Mouse (Mus musculus) CH12.LX (cell line): ENCODE results near the gene Grtp1. TPM values are rescaled to one million over a fixed set of nuclear protein-coding genes. Genes with fewer than 3 reads are reported as not detected.

Experiments
- DNase-seq: peaks from one replicate; pipeline ENCODE4 v3.0.0-alpha.2; 2013; ENCODE audit errors: extremely low read depth
- H3K27ac ChIP-seq: 2 replicates; pipeline ENCODE4 v1.5.1; 2012; ENCODE audit warnings: low read depth, mild to moderate bottlenecking, control low read depth, moderate library complexity; ENCODE audit not compliant: insufficient read depth
- H3K27me3 ChIP-seq: replicated peaks from 2 replicates; pipeline ENCODE3; 2012; ENCODE audit warnings: inconsistent platforms
- H3K36me3 ChIP-seq, 2 experiments: replicated peaks in 1 of 2; 2 replicates each; pipeline versions ENCODE3 to v1.6.1; 2012; ENCODE audit warnings: inconsistent platforms in 1 of 2, low read length in 1 of 2, mild to moderate bottlenecking in 1 of 2, mixed read lengths in 1 of 2, moderate library complexity in 1 of 2; ENCODE audit not compliant: control insufficient read depth in 1 of 2, insufficient read depth in 1 of 2
- H3K4me1 ChIP-seq, 2 experiments: 2 replicates each; pipeline ENCODE4 v1.6.1; 2012; ENCODE audit warnings: inconsistent platforms in 1 of 2, moderate library complexity in 1 of 2; ENCODE audit not compliant: insufficient read depth in 2 of 2, control insufficient read depth in 1 of 2
- H3K4me2 ChIP-seq: 2 replicates; pipeline ENCODE4 v1.6.1; 2012; ENCODE audit warnings: low read depth, mild to moderate bottlenecking, control low read depth; ENCODE audit not compliant: poor library complexity, insufficient read depth, severe bottlenecking
- H3K4me3 ChIP-seq, 3 experiments: fragments of 150-350 bp in 1 of 3; sonication (generic) in 1 of 3; replicated peaks in 1 of 3; 2 replicates each; pipeline versions ENCODE3 to v1.5.1; 2011 to 2012; ENCODE audit warnings: low read depth in 2 of 3, low read length in 2 of 3, mild to moderate bottlenecking in 2 of 3, moderate library complexity in 2 of 3, control low read depth in 1 of 3, improper control_type of control experiment in 1 of 3, inconsistent platforms in 1 of 3, mixed read lengths in 1 of 3; ENCODE audit not compliant: poor library complexity in 1 of 3
- H3K79me2 ChIP-seq: replicated peaks from 2 replicates; pipeline ENCODE4 v1.6.1; 2012; ENCODE audit warnings: mild to moderate bottlenecking, moderate library complexity; ENCODE audit not compliant: control insufficient read depth, poor library complexity, insufficient read depth, severe bottlenecking; ENCODE audit errors: extremely low read depth
- H3K9ac ChIP-seq: 2 replicates; pipeline ENCODE4 v1.6.1; 2012; ENCODE audit warnings: low read depth, mild to moderate bottlenecking, control low read depth, moderate library complexity; ENCODE audit not compliant: insufficient read depth
- H3K9me3 ChIP-seq: replicated peaks from 2 replicates; pipeline ENCODE3; 2012; ENCODE audit warnings: low read length, inconsistent platforms, mixed read lengths
- EP300 ChIP-seq: IDR thresholded peaks from 2 replicates; pipeline ENCODE4 v1.6.1; 2011; ENCODE audit warnings: low read length, improper control_type of control experiment
- KAT2A ChIP-seq: IDR thresholded peaks from 2 replicates; pipeline ENCODE4 v1.6.1; 2012; ENCODE audit warnings: low read length, improper control_type of control experiment, inconsistent platforms; ENCODE audit not compliant: insufficient replicate concordance
- dilution Hi-C: fragments of 300-500 bp; cut with MboI; formaldehyde crosslinking; loops from 2 replicates; pipeline ENCODE4 v1.14.3; 2020; ENCODE audit warnings: low sequenced_read_pairs; ENCODE audit not compliant: extremely low pct_unique_long_range_greater_than_20kb, extremely low pct_ligation_motif_present
- in situ Hi-C: fragments of 300-500 bp; cut with MboI; formaldehyde crosslinking; loops from 3 replicates; pipeline ENCODE4 v1.14.3; 2019; ENCODE audit warnings: low sequenced_read_pairs, low pct_ligation_motif_present, low pct_unique_long_range_greater_than_20kb, mixed read lengths
- polyA plus RNA-seq: library from polyadenylated mRNA; unstranded; fragments of >175 nt; gene quantifications from 2 replicates; pipeline ENCODE4 v1.2.1, GENCODE M21; 2012; ENCODE audit warnings: low read depth; ENCODE audit not compliant: insufficient read length
- total RNA-seq, 2 experiments: library from RNA; depleted of rRNA; stranded (reverse); fragments of 300-350 nt in 1 of 2; fragments of >200 nt in 1 of 2; gene quantifications; 2 replicates each; pipeline ENCODE4 v1.2.3; 2012 to 2014

The Grtp1 gene
- total and polyA plus RNA-seq, 3 experiments, result 0.04 to 0.13 TPM; not detected in 1

GRCm38 (mm10) chr8:13122887-13123421 is 77.5 kb downstream of the Grtp1 start:
- H3K27ac ChIP-seq, result no peak overlapping the region

More at GRCm38 (mm10) chr8:13122887-13123421, 77.5 kb downstream of the Grtp1 start:
- dilution Hi-C loops, result no loop called here
- in situ Hi-C loops, result no loop called here
- DNase-seq, result no peak
- no peak overlapping the region for H3K4me2 ChIP-seq
- H3K9me3 ChIP-seq, result no peaks in the 10 kb centered on the region
- no peak overlapping the region for H3K9ac ChIP-seq
- peaks cover 28 to 75% of the 10 kb centered on the region in 2 experiments for H3K36me3 ChIP-seq
- H3K79me2 ChIP-seq, result no peaks in the 10 kb centered on the region
- TF ChIP-seq EP300, result no peak
- TF ChIP-seq KAT2A, result no peak
- no peaks in the 10 kb centered on the region for H3K4me1 ChIP-seq
- no peak overlapping the region for H3K4me3 ChIP-seq
- no peaks in the 10 kb centered on the region for H3K27me3 ChIP-seq

Other genes starting within 250 kb of the Grtp1 start
- gene F7, start 174.6 kb downstream of the Grtp1 start, total RNA-seq (2012; rRNA removed), result not detected in 2 replicates
- not detected in 2 replicates for gene F7, start 174.6 kb downstream of the Grtp1 start, total RNA-seq (2014; rRNA removed)
- not detected in 2 replicates for gene F7, start 174.6 kb downstream of the Grtp1 start, polyA plus RNA-seq
- not detected in 2 replicates for gene F10, start 163.3 kb downstream of the Grtp1 start, total RNA-seq (2012; rRNA removed)
- gene F10, start 163.3 kb downstream of the Grtp1 start, total RNA-seq (2014; rRNA removed), result not detected in 2 replicates
- not detected in 2 replicates for gene F10, start 163.3 kb downstream of the Grtp1 start, polyA plus RNA-seq
- 0.08 and 0.21 TPM in 2 replicates for gene Proz, start 139.7 kb downstream of the Grtp1 start, total RNA-seq (2012; rRNA removed)
- gene Proz, start 139.7 kb downstream of the Grtp1 start, total RNA-seq (2014; rRNA removed), result not detected in 2 replicates
- 0.94 and 0.95 TPM in 2 replicates for gene Proz, start 139.7 kb downstream of the Grtp1 start, polyA plus RNA-seq
- 21.6 and 24.2 TPM in 2 replicates for gene Pcid2, start 95.2 kb downstream of the Grtp1 start, total RNA-seq (2012; rRNA removed)
- 23.1 and 23.9 TPM in 2 replicates for gene Pcid2, start 95.2 kb downstream of the Grtp1 start, total RNA-seq (2014; rRNA removed)
- gene Pcid2, start 95.2 kb downstream of the Grtp1 start, polyA plus RNA-seq, result 28.5 and 32.5 TPM in 2 replicates
- gene Cul4a, start 95.0 kb downstream of the Grtp1 start, total RNA-seq (2012; rRNA removed), result 21.4 and 23.9 TPM in 2 replicates
- 25.6 and 27.0 TPM in 2 replicates for gene Cul4a, start 95.0 kb downstream of the Grtp1 start, total RNA-seq (2014; rRNA removed)
- gene Cul4a, start 95.0 kb downstream of the Grtp1 start, polyA plus RNA-seq, result 14.1 and 15.6 TPM in 2 replicates
- gene Lamp1, start 41.5 kb downstream of the Grtp1 start, total RNA-seq (2012; rRNA removed), result 67.0 and 69.4 TPM in 2 replicates
- 51.0 and 56.7 TPM in 2 replicates for gene Lamp1, start 41.5 kb downstream of the Grtp1 start, total RNA-seq (2014; rRNA removed)
- gene Lamp1, start 41.5 kb downstream of the Grtp1 start, polyA plus RNA-seq, result 64.3 TPM in 2 replicates
- gene Adprhl1, start 53.5 kb upstream of the Grtp1 start, total RNA-seq (2012; rRNA removed), result not detected in 2 replicates
- gene Adprhl1, start 53.5 kb upstream of the Grtp1 start, total RNA-seq (2014; rRNA removed), result not detected in 2 replicates
- not detected in 2 replicates for gene Adprhl1, start 53.5 kb upstream of the Grtp1 start, polyA plus RNA-seq
- gene Dcun1d2, start 87.5 kb upstream of the Grtp1 start, total RNA-seq (2012; rRNA removed), result 13.2 and 15.4 TPM in 2 replicates
- 14.4 and 14.9 TPM in 2 replicates for gene Dcun1d2, start 87.5 kb upstream of the Grtp1 start, total RNA-seq (2014; rRNA removed)
- 14.7 and 15.4 TPM in 2 replicates for gene Dcun1d2, start 87.5 kb upstream of the Grtp1 start, polyA plus RNA-seq
- 12.4 and 15.1 TPM in 2 replicates for gene Tmco3, start 87.6 kb upstream of the Grtp1 start, total RNA-seq (2012; rRNA removed)
- 7.3 and 8.4 TPM in 2 replicates for gene Tmco3, start 87.6 kb upstream of the Grtp1 start, total RNA-seq (2014; rRNA removed)
- 9.7 and 10.1 TPM in 2 replicates for gene Tmco3, start 87.6 kb upstream of the Grtp1 start, polyA plus RNA-seq
- 189 and 226 TPM in 2 replicates for gene Tfdp1, start 138.1 kb upstream of the Grtp1 start, total RNA-seq (2012; rRNA removed)
- gene Tfdp1, start 138.1 kb upstream of the Grtp1 start, total RNA-seq (2014; rRNA removed), result 338 and 351 TPM in 2 replicates
- 288 and 301 TPM in 2 replicates for gene Tfdp1, start 138.1 kb upstream of the Grtp1 start, polyA plus RNA-seq
- gene Atp4b, start 196.2 kb upstream of the Grtp1 start, total RNA-seq (2012; rRNA removed), result not detected in 2 replicates
- not detected in 2 replicates for gene Atp4b, start 196.2 kb upstream of the Grtp1 start, total RNA-seq (2014; rRNA removed)
- not detected in 2 replicates for gene Atp4b, start 196.2 kb upstream of the Grtp1 start, polyA plus RNA-seq
- gene Grk1, start 204.5 kb upstream of the Grtp1 start, total RNA-seq (2012; rRNA removed), result not detected in 2 replicates
- gene Grk1, start 204.5 kb upstream of the Grtp1 start, total RNA-seq (2014; rRNA removed), result not detected in 2 replicates
- gene Grk1, start 204.5 kb upstream of the Grtp1 start, polyA plus RNA-seq, result not detected in 2 replicates
- gene Tmem255b, start 234.6 kb upstream of the Grtp1 start, total RNA-seq (2012; rRNA removed), result not detected in 2 replicates
- not detected in 2 replicates for gene Tmem255b, start 234.6 kb upstream of the Grtp1 start, total RNA-seq (2014; rRNA removed)
- gene Tmem255b, start 234.6 kb upstream of the Grtp1 start, polyA plus RNA-seq, result not detected in 2 replicates